Mouse (Mus musculus) midbrain, embryonic 16.5 days (tissue): Measurements from ENCODE around the gene Erv3. TPM values are rescaled to one million over a fixed set of nuclear protein-coding genes. Genes with fewer than 3 reads are reported as not detected.

Source experiments
- ATAC-seq: fragments of 200-750 bp; cut with Nextera tagmentation; 2 replicates; pipeline ENCODE4 v1.8.0; 2017; ENCODE audit warnings: moderate TSS enrichment
- H3K27ac ChIP-seq: fragments of 300-500 bp; sonication (generic); 2 replicates; pipeline ENCODE4 v1.5.1; 2014; ENCODE audit warnings: mild to moderate bottlenecking, low read length, mixed read lengths
- H3K27me3 ChIP-seq: fragments of 300-500 bp; sonication (generic); 2 replicates; pipeline ENCODE4 v1.6.1; 2014; ENCODE audit warnings: low read depth, low read length, mixed read lengths; ENCODE audit not compliant: control insufficient read depth, insufficient read depth
- H3K36me3 ChIP-seq: fragments of 300-500 bp; sonication (generic); 2 replicates; pipeline ENCODE4 v1.6.1; 2014; ENCODE audit warnings: mild to moderate bottlenecking, low read length, moderate library complexity, mixed read lengths; ENCODE audit not compliant: control insufficient read depth, insufficient read depth
- H3K4me1 ChIP-seq: fragments of 300-500 bp; sonication (generic); 2 replicates; pipeline ENCODE4 v1.6.1; 2014; ENCODE audit warnings: mild to moderate bottlenecking, low read length, mixed read lengths; ENCODE audit not compliant: control insufficient read depth, insufficient read depth
- H3K4me2 ChIP-seq: fragments of 300-500 bp; sonication (generic); 2 replicates; pipeline ENCODE4 v1.6.1; 2014; ENCODE audit warnings: mild to moderate bottlenecking, low read length, mixed read lengths
- H3K4me3 ChIP-seq: fragments of 300-500 bp; sonication (generic); 2 replicates; pipeline ENCODE4 v1.5.1; 2014; ENCODE audit warnings: low read depth, mild to moderate bottlenecking, low read length, moderate library complexity, mixed read lengths
- H3K9ac ChIP-seq: fragments of 300-500 bp; sonication (generic); 2 replicates; pipeline ENCODE4 v1.6.1; 2014; ENCODE audit warnings: low read depth, low read length, mixed read lengths
- H3K9me3 ChIP-seq: fragments of 300-500 bp; sonication (generic); replicated peaks from 2 replicates; pipeline ENCODE4 v1.6.1; 2014; ENCODE audit warnings: mild to moderate bottlenecking, low read length, mixed read lengths; ENCODE audit not compliant: control insufficient read depth, poor library complexity, severe bottlenecking
- WGBS: fragments of 180-500 bp; shearing (Covaris S2); extraction: QIAGEN DNeasy Blood & Tissue Kit; methylation state at CpG from one replicate; pipeline ENCODE4 v1.1.7; 2014; 5-methylcytosine and 5-hydroxymethylcytosine counted together
- polyA plus RNA-seq: library from polyadenylated mRNA; unstranded; fragments of >200 nt; fragmentation: Nextera tagmentation; extraction: Ambion mirVana; gene quantifications from 2 replicates; pipeline ENCODE4 v1.2.1, GENCODE M21; 2015

Erv3 gene
- polyA plus RNA-seq, 1 experiment from 2014 or later = not detected

GRCm38 (mm10) chr2:131876551-131877265 lies 17.2 kb upstream of the Erv3 start:
- H3K9me3 ChIP-seq = no peaks in the 10 kb centered on the region
- H3K4me3 ChIP-seq = no peak overlapping the region
- no peak overlapping the region for H3K4me2 ChIP-seq
- H3K4me1 ChIP-seq = no peaks in the 10 kb centered on the region
- no peaks in the 10 kb centered on the region for H3K36me3 ChIP-seq
- WGBS = 91% methylated on average over 7 of the region's 7 CpGs
- no peaks in the 10 kb centered on the region for H3K27me3 ChIP-seq
- H3K27ac ChIP-seq = no peak overlapping the region
- ATAC-seq = no peak
- no peak overlapping the region for H3K9ac ChIP-seq

- Histone ChIP-seq H3K4me3 (no peak overlapping the region), H3K27ac (no peak overlapping the region), H3K9ac (no peak overlapping the region), H3K36me3 (no peaks in the 10 kb centered on the region), H3K4me1 (no peaks in the 10 kb centered on the region), H3K9me3 (no peaks in the 10 kb centered on the region), H3K4me2 (no peak overlapping the region), H3K27me3 (no peaks in the 10 kb centered on the region)
- 91% methylated on average over 1 of the region's 1 CpGs for WGBS
- ATAC-seq = no peak
These were observed 13.8 kb upstream of the Erv3 start for GRCm38 (mm10) chr2:131873376-131873775.

- WGBS = 89% methylated on average over 5 of the region's 5 CpGs
- Histone ChIP-seq H3K27ac (no peak overlapping the region), H3K4me2 (no peak overlapping the region), H3K9me3 (no peaks in the 10 kb centered on the region; the same call in 1 of the 2 replicates), H3K27me3 (no peaks in the 10 kb centered on the region), H3K4me1 (no peaks in the 10 kb centered on the region; the same call in 1 of the 2 replicates), H3K36me3 (no peaks in the 10 kb centered on the region), H3K4me3 (no peak overlapping the region), H3K9ac (no peak overlapping the region)
- ATAC-seq = no peak
These were observed 9.4 kb upstream of the Erv3 start for GRCm38 (mm10) chr2:131868983-131869382.

DNA sequence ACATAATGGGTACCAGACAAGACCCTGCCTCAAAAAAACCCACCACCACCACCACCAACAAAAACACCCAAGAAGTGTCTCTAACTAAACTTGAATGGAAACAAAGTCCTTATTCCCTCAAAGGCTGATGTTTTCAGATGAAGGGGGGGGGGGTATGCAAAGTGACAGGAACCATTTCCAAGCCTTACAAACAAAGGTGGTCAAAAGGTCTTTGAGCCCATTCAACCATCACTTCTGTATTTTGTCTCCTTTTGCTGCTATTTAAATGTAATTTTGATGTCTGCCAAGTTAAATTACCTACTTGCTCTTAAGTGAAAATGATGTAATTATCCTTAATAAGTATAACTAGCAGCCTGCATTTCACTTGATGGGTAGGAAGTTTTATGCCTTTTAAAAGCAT lies 7.1 kb upstream of the Erv3 start:
- Histone ChIP-seq H3K4me1 (peaks cover 7% of the 10 kb centered on the region), H3K36me3 (no peaks in the 10 kb centered on the region), H3K4me2 (no peak overlapping the region)

GRCm38 (mm10) chr2:131864262-131864796 lies 4.8 kb upstream of the Erv3 start:
- H3K4me2 ChIP-seq = no peak overlapping the region
- no peaks in the 10 kb centered on the region for H3K27me3 ChIP-seq
- no peak overlapping the region for H3K9ac ChIP-seq
- 94% methylated on average over 2 of the region's 2 CpGs for WGBS
- no peak overlapping the region for H3K27ac ChIP-seq
- H3K9me3 ChIP-seq = no peaks in the 10 kb centered on the region; the same call in 1 of the 2 replicates
- no peak overlapping the region for H3K4me3 ChIP-seq
- H3K36me3 ChIP-seq = no peaks in the 10 kb centered on the region
- peaks cover 7% of the 10 kb centered on the region for H3K4me1 ChIP-seq
- ATAC-seq = no peak

More for the DNA sequence above, 7.1 kb upstream of the Erv3 start:
- H3K27ac ChIP-seq = no peak overlapping the region
- H3K27me3 ChIP-seq = no peaks in the 10 kb centered on the region
- no peak overlapping the region for H3K9ac ChIP-seq
- no peak for ATAC-seq
- H3K9me3 ChIP-seq = no peaks in the 10 kb centered on the region; the same call in 1 of the 2 replicates
- H3K4me3 ChIP-seq = no peak overlapping the region

DNA sequence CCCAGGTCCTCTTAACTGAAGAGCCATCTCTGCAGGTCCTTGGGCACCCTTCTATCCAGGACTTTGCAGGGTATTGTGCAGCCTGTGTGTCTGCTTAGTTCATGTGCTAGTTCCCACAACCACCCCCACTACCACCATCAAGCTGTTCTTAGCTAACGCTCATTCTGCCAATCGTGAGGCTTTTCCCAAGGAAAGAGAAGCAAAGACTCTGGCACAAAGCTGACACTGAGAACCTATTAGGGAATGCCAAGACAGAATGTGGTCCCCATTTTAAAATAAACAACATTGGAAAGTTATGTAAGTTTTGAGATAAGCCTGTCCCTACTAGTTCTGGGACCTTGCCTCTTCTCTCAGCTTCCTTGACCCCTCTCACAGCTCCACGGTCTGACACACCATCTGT lies 3.9 kb upstream of the Erv3 start:
- Histone ChIP-seq H3K9me3 (no peaks in the 10 kb centered on the region; the same call in 1 of the 2 replicates), H3K4me3 (no peak overlapping the region), H3K9ac (no peak overlapping the region), H3K27ac (no peak overlapping the region), H3K27me3 (no peaks in the 10 kb centered on the region), H3K36me3 (no peaks in the 10 kb centered on the region), H3K4me2 (no peak overlapping the region), H3K4me1 (peaks cover 7% of the 10 kb centered on the region)
- 79% methylated on average over 3 of the region's 3 CpGs for WGBS
- ATAC-seq = no peak; the same call in 1 of the 2 replicates

- H3K4me3 ChIP-seq = no peak overlapping the region
- H3K9ac ChIP-seq = no peak overlapping the region
- no peaks in the 10 kb centered on the region for H3K36me3 ChIP-seq
- ATAC-seq = peak; percentile 88
- H3K27me3 ChIP-seq = no peaks in the 10 kb centered on the region
- no peaks in the 10 kb centered on the region; the same call in 1 of the 2 replicates for H3K9me3 ChIP-seq
- H3K27ac ChIP-seq = peak overlapping the region; percentile 26; the same call in 1 of the 2 replicates
- WGBS = 18% methylated on average over 3 of the region's 3 CpGs
- no peak overlapping the region for H3K4me2 ChIP-seq
- peaks cover 7% of the 10 kb centered on the region for H3K4me1 ChIP-seq
These were observed 3.2 kb upstream of the Erv3 start for GRCm38 (mm10) chr2:131862617-131863275.

GRCm38 (mm10) chr2:131857838-131858237 lies 1.7 kb downstream of the Erv3 start:
- H3K4me1 ChIP-seq = peaks cover 3% of the 10 kb centered on the region
- no peak overlapping the region for H3K4me2 ChIP-seq
- H3K4me3 ChIP-seq = no peak overlapping the region
- no peaks in the 10 kb centered on the region; the same call in 1 of the 2 replicates for H3K9me3 ChIP-seq
- H3K27ac ChIP-seq = no peak overlapping the region
- no peak overlapping the region for H3K9ac ChIP-seq
- H3K27me3 ChIP-seq = no peaks in the 10 kb centered on the region
- H3K36me3 ChIP-seq = no peaks in the 10 kb centered on the region
- ATAC-seq = no peak

- WGBS = 67% methylated on average over 4 of the region's 4 CpGs
- Histone ChIP-seq H3K27ac (no peak overlapping the region), H3K4me3 (no peak overlapping the region), H3K27me3 (no peaks in the 10 kb centered on the region), H3K4me1 (no peaks in the 10 kb centered on the region), H3K4me2 (no peak overlapping the region), H3K9ac (no peak overlapping the region), H3K36me3 (no peaks in the 10 kb centered on the region), H3K9me3 (no peaks in the 10 kb centered on the region)
- ATAC-seq = no peak
These were observed 5.8 kb downstream of the Erv3 start for GRCm38 (mm10) chr2:131853719-131854118.
